Mouse (Mus musculus) heart, postnatal 0 days (tissue): ENCODE measurements around the gene Ctsf.

ENCODE experiments used
- CTCF ChIP-seq: IDR thresholded peaks from 2 replicates; pipeline ENCODE4 v1.5.1; 2016; ENCODE audit warnings: antibody characterized with exemption, control low read depth, low read depth
- EP300 ChIP-seq: IDR thresholded peaks from 2 replicates; pipeline ENCODE4 v1.6.1; 2016; ENCODE audit warnings: antibody characterized with exemption, low read depth

DNA sequence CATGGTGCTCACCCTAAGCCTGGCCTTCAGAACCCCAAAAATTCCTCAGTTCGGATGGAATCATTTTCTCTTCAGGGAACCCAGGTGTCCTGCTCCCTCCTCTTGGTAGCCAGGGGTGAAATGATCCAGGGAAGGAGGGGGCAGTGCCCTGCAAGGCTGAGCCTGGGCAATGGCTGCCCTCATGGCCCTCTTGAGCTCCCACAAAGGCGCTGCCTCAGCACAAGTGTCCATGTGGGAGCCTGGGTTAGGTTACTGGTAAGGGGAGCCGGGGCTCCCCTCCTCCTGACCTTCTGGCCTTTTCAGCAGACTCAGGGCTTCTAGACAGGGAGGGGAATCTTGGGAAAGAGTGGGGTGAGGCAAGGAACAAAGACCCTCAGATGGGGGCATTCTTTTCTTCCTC, 21.8 kb downstream of the Ctsf start:
- TF ChIP-seq CTCF, result no peak
- TF ChIP-seq EP300, result no peak
